Mouse (Mus musculus): Measurements from ENCODE around the gene Oosp2.
A peak's percentile ranks its signal among the peaks of the same experiment; 100 is the strongest.

The Oosp2 gene

DNA sequence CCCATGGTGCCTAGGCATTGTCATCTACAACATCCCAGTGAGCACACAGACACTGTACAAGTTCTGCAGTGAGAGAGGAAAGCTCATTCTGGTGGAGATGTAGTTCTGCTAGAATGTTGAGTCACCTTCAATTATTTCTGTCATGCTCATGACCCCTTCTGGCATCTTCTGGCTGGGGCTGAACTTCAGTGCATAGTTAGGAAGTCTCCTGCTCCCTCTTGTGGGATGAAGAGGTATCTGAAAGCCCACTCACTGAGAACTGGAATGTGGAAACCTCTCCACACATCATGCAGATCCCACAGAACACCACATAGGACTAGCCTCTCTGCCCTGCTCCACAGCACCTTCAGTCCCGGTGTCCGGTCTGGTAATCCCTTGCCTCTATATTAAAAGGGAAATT, 58.3 kb downstream of the Oosp2 start:
- DNase-seq: peak in 1 of 2 experiments; percentile 39

GRCm38 (mm10) chr19:11601349-11601748, 59.0 kb downstream of the Oosp2 start:
- DNase-seq: no peak

Measured in spleen, adult 18-20 months (tissue).